Mouse (Mus musculus): ENCODE data around the gene Spryd3. TPM values are rescaled to one million over a fixed set of nuclear protein-coding genes. Genes with fewer than 3 reads are reported as not detected.

Gene Spryd3
- polyA plus RNA-seq, 1 experiment: 43.1 TPM

- WGBS: 89% methylated on average over 7 of the region's 7 CpGs
- peaks cover 2% of the 10 kb centered on the region; the same call in 1 of the 2 replicates for H3K4me1 ChIP-seq (replicated peaks; ENCODE audit: control insufficient read depth, insufficient read depth, low read length)
- DNase-seq: no peak
- H3K27me3 ChIP-seq (ENCODE audit: control insufficient read depth, insufficient read depth, low read length): no peaks in the 10 kb centered on the region
- no peak overlapping the region for H3K27ac ChIP-seq (ENCODE audit: control insufficient read depth, insufficient read depth, low read length)
- H3K36me3 ChIP-seq (ENCODE audit: control insufficient read depth, insufficient read depth, low read length): no peaks in the 10 kb centered on the region
- no peak for TF ChIP-seq CTCF (IDR thresholded peaks at IDR 0.05; ENCODE audit: borderline replicate concordance, control insufficient read depth, extremely low read depth, insufficient read depth, low read length, poor library complexity)
- TF ChIP-seq POLR2A (IDR thresholded peaks at IDR 0.05; ENCODE audit: control insufficient read depth, extremely low read depth, insufficient read depth, low read length, poor library complexity): no peak
- H3K4me3 ChIP-seq (ENCODE audit: control insufficient read depth, insufficient read depth, low read length): no peak overlapping the region
Observed at GRCm38 (mm10) chr15:102176571-102177316, 40.7 kb upstream of the Spryd3 start.

GRCm38 (mm10) chr15:102175736-102176319 lies 39.8 kb upstream of the Spryd3 start:
- Histone ChIP-seq H3K4me1 (replicated peaks; ENCODE audit: control insufficient read depth, insufficient read depth, low read length) (peaks cover 2% of the 10 kb centered on the region; the same call in 1 of the 2 replicates), H3K36me3 (ENCODE audit: control insufficient read depth, insufficient read depth, low read length) (no peaks in the 10 kb centered on the region), H3K27me3 (ENCODE audit: control insufficient read depth, insufficient read depth, low read length) (no peaks in the 10 kb centered on the region), H3K4me3 (ENCODE audit: control insufficient read depth, insufficient read depth, low read length) (no peak overlapping the region), H3K27ac (ENCODE audit: control insufficient read depth, insufficient read depth, low read length) (no peak overlapping the region)
- DNase-seq: no peak
- 97% methylated on average over 16 of the region's 16 CpGs for WGBS
- TF ChIP-seq CTCF (IDR thresholded peaks at IDR 0.05; ENCODE audit: borderline replicate concordance, control insufficient read depth, extremely low read depth, insufficient read depth, low read length, poor library complexity) (no peak), POLR2A (IDR thresholded peaks at IDR 0.05; ENCODE audit: control insufficient read depth, extremely low read depth, insufficient read depth, low read length, poor library complexity) (no peak)

- Histone ChIP-seq H3K4me1 (replicated peaks; ENCODE audit: control insufficient read depth, insufficient read depth, low read length) (peaks cover 2% of the 10 kb centered on the region; the same call in 1 of the 2 replicates), H3K36me3 (ENCODE audit: control insufficient read depth, insufficient read depth, low read length) (no peaks in the 10 kb centered on the region), H3K4me3 (ENCODE audit: control insufficient read depth, insufficient read depth, low read length) (no peak overlapping the region), H3K27ac (ENCODE audit: control insufficient read depth, insufficient read depth, low read length) (no peak overlapping the region), H3K27me3 (ENCODE audit: control insufficient read depth, insufficient read depth, low read length) (no peaks in the 10 kb centered on the region)
- 63% methylated on average over 3 of the region's 3 CpGs for WGBS
- no peak for DNase-seq
- no peak for TF ChIP-seq POLR2A (IDR thresholded peaks at IDR 0.05; ENCODE audit: control insufficient read depth, extremely low read depth, insufficient read depth, low read length, poor library complexity)
- no peak for TF ChIP-seq CTCF (IDR thresholded peaks at IDR 0.05; ENCODE audit: borderline replicate concordance, control insufficient read depth, extremely low read depth, insufficient read depth, low read length, poor library complexity)
Observed at GRCm38 (mm10) chr15:102173581-102173980, 37.5 kb upstream of the Spryd3 start.

- Histone ChIP-seq H3K4me3 (ENCODE audit: control insufficient read depth, insufficient read depth, low read length) (no peak overlapping the region), H3K27ac (ENCODE audit: control insufficient read depth, insufficient read depth, low read length) (no peak overlapping the region), H3K36me3 (ENCODE audit: control insufficient read depth, insufficient read depth, low read length) (no peaks in the 10 kb centered on the region), H3K4me1 (replicated peaks; ENCODE audit: control insufficient read depth, insufficient read depth, low read length) (peaks cover 15% of the 10 kb centered on the region), H3K27me3 (ENCODE audit: control insufficient read depth, insufficient read depth, low read length) (no peaks in the 10 kb centered on the region)
- no peak for TF ChIP-seq POLR2A (IDR thresholded peaks at IDR 0.05; ENCODE audit: control insufficient read depth, extremely low read depth, insufficient read depth, low read length, poor library complexity)
- no peak for TF ChIP-seq CTCF (IDR thresholded peaks at IDR 0.05; ENCODE audit: borderline replicate concordance, control insufficient read depth, extremely low read depth, insufficient read depth, low read length, poor library complexity)
- 88% methylated on average over 2 of the region's 2 CpGs for WGBS
- DNase-seq: no peak
Observed at GRCm38 (mm10) chr15:102169064-102169463, 33.0 kb upstream of the Spryd3 start.

- Histone ChIP-seq H3K27ac (ENCODE audit: control insufficient read depth, insufficient read depth, low read length) (no peak overlapping the region), H3K36me3 (ENCODE audit: control insufficient read depth, insufficient read depth, low read length) (no peaks in the 10 kb centered on the region), H3K27me3 (ENCODE audit: control insufficient read depth, insufficient read depth, low read length) (no peaks in the 10 kb centered on the region), H3K4me3 (ENCODE audit: control insufficient read depth, insufficient read depth, low read length) (no peak overlapping the region), H3K4me1 (replicated peaks; ENCODE audit: control insufficient read depth, insufficient read depth, low read length) (peaks cover 17% of the 10 kb centered on the region)
- DNase-seq: no peak
- no peak for TF ChIP-seq POLR2A (IDR thresholded peaks at IDR 0.05; ENCODE audit: control insufficient read depth, extremely low read depth, insufficient read depth, low read length, poor library complexity)
- no peak for TF ChIP-seq CTCF (IDR thresholded peaks at IDR 0.05; ENCODE audit: borderline replicate concordance, control insufficient read depth, extremely low read depth, insufficient read depth, low read length, poor library complexity)
- WGBS: 81% methylated on average over 6 of the region's 6 CpGs
Observed at GRCm38 (mm10) chr15:102167620-102168021, 31.6 kb upstream of the Spryd3 start.

- peaks cover 17% of the 10 kb centered on the region for H3K4me1 ChIP-seq (replicated peaks; ENCODE audit: control insufficient read depth, insufficient read depth, low read length)
- H3K27me3 ChIP-seq (ENCODE audit: control insufficient read depth, insufficient read depth, low read length): no peaks in the 10 kb centered on the region
- H3K36me3 ChIP-seq (ENCODE audit: control insufficient read depth, insufficient read depth, low read length): no peaks in the 10 kb centered on the region
- 3% methylated on average over 6 of the region's 6 CpGs for WGBS
- peak overlapping the region; percentile 86 for H3K27ac ChIP-seq (ENCODE audit: control insufficient read depth, insufficient read depth, low read length)
- TF ChIP-seq POLR2A (IDR thresholded peaks at IDR 0.05; ENCODE audit: control insufficient read depth, extremely low read depth, insufficient read depth, low read length, poor library complexity) (no peak), CTCF (IDR thresholded peaks at IDR 0.05; ENCODE audit: borderline replicate concordance, control insufficient read depth, extremely low read depth, insufficient read depth, low read length, poor library complexity) (no peak)
- peak; percentile 42 for DNase-seq
- no peak overlapping the region for H3K4me3 ChIP-seq (ENCODE audit: control insufficient read depth, insufficient read depth, low read length)
Observed at GRCm38 (mm10) chr15:102165468-102166100, 29.6 kb upstream of the Spryd3 start.

Data from thymus, adult 2 months (tissue).